Mouse (Mus musculus) 416B (cell line): Measurements from ENCODE around the gene Sf3b1.

Source experiments
- DNase-seq: peaks from one replicate; pipeline ENCODE4 v3.0.0; 2011; ENCODE audit warnings: low read depth

Gene Sf3b1

GRCm38 (mm10) chr1:54954856-54955255 lies 72.4 kb downstream of the Sf3b1 start:
- peak; percentile 64 for DNase-seq

- DNase-seq = no peak
Measured at GRCm38 (mm10) chr1:54944648-54945047, 82.6 kb downstream of the Sf3b1 start.

GRCm38 (mm10) chr1:54935466-54935865 lies 91.8 kb downstream of the Sf3b1 start:
- no peak for DNase-seq
